Mouse (Mus musculus) lung, adult 2 months (tissue): ENCODE data around the gene Lhfpl2. TPM values are rescaled to one million over a fixed set of nuclear protein-coding genes. Genes with fewer than 3 reads are reported as not detected.

Experiments used
- DNase-seq: peaks from one replicate; pipeline ENCODE4 v3.0.0; 2022
- H3K4me1 ChIP-seq: fragments of 200-500 bp; 2 replicates; pipeline ENCODE4 v1.6.1; 2011; ENCODE audit warnings: low read length; ENCODE audit not compliant: control insufficient read depth, insufficient read depth
- H3K4me3 ChIP-seq: fragments of 200-500 bp; replicated peaks from 2 replicates; pipeline ENCODE3; 2011; ENCODE audit warnings: low read depth, mild to moderate bottlenecking, control low read depth, low read length; ENCODE audit errors: extremely low read depth
- CTCF ChIP-seq: fragments of 200-500 bp; IDR thresholded peaks from 2 replicates; pipeline ENCODE4 v1.5.1; 2011; ENCODE audit warnings: mild to moderate bottlenecking, low read length, control low read depth; ENCODE audit not compliant: insufficient read depth
- POLR2A ChIP-seq: fragments of 200-500 bp; IDR thresholded peaks from 2 replicates; pipeline ENCODE4 v1.6.1; 2011; ENCODE audit warnings: low read depth, mild to moderate bottlenecking, control low read depth, low read length, borderline replicate concordance; ENCODE audit errors: extremely low read depth
- WGBS: fragments of 180-500 bp; shearing (Covaris S2); methylation state at CpG from one replicate; pipeline ENCODE4 v1.1.7; 2018; 5-methylcytosine and 5-hydroxymethylcytosine counted together
- polyA plus RNA-seq: library from polyadenylated mRNA; depleted of rRNA; stranded (reverse); fragments of >200 nt; gene quantifications from 2 replicates; pipeline ENCODE4 v1.2.3, GENCODE M21; 2012

Lhfpl2 gene
- polyA plus RNA-seq, 1 experiment = 9.9 TPM

GRCm38 (mm10) chr13:94098369-94099084 lies 40.9 kb downstream of the Lhfpl2 start:
- DNase-seq = no peak
- TF ChIP-seq CTCF = no peak
- TF ChIP-seq POLR2A = no peak
- WGBS = 49% methylated on average over 16 of the region's 16 CpGs
- Histone ChIP-seq H3K4me3 (no peak overlapping the region), H3K4me1 (peaks cover 12% of the 10 kb centered on the region)

- TF ChIP-seq CTCF (no peak), POLR2A (no peak)
- Histone ChIP-seq H3K4me1 (peaks cover 12% of the 10 kb centered on the region), H3K4me3 (no peak overlapping the region)
- DNase-seq = no peak
- 92% methylated on average over 10 of the region's 10 CpGs for WGBS
Measured at GRCm38 (mm10) chr13:94099087-94099486, 41.5 kb downstream of the Lhfpl2 start.

- H3K4me3 ChIP-seq = no peak overlapping the region
- peaks cover 16% of the 10 kb centered on the region for H3K4me1 ChIP-seq
- TF ChIP-seq POLR2A (no peak), CTCF (no peak)
- WGBS = 65% methylated on average over 3 of the region's 3 CpGs
- DNase-seq = no peak
Measured at GRCm38 (mm10) chr13:94100361-94100760, 42.8 kb downstream of the Lhfpl2 start.

- WGBS = 70% methylated on average over 10 of the region's 10 CpGs
- TF ChIP-seq POLR2A (no peak), CTCF (no peak)
- no peak for DNase-seq
- peaks cover 16% of the 10 kb centered on the region for H3K4me1 ChIP-seq
- no peak overlapping the region for H3K4me3 ChIP-seq
Measured at GRCm38 (mm10) chr13:94101020-94101571, 43.5 kb downstream of the Lhfpl2 start.

GRCm38 (mm10) chr13:94104866-94105475 lies 47.4 kb downstream of the Lhfpl2 start:
- no peak for DNase-seq
- TF ChIP-seq CTCF (no peak), POLR2A (no peak)
- Histone ChIP-seq H3K4me3 (no peak overlapping the region), H3K4me1 (peaks cover 4% of the 10 kb centered on the region; the same call in 1 of the 2 replicates)
- WGBS = 52% methylated on average over 8 of the region's 8 CpGs

GRCm38 (mm10) chr13:94106431-94106830 lies 48.8 kb downstream of the Lhfpl2 start:
- no peak overlapping the region for H3K4me3 ChIP-seq

GRCm38 (mm10) chr13:94106983-94107382 lies 49.4 kb downstream of the Lhfpl2 start:
- no peak overlapping the region for H3K4me3 ChIP-seq
- DNase-seq = no peak
- TF ChIP-seq CTCF (no peak), POLR2A (no peak)
- WGBS = 89% methylated on average over 7 of the region's 7 CpGs
- peaks cover 4% of the 10 kb centered on the region; the same call in 1 of the 2 replicates for H3K4me1 ChIP-seq

More at GRCm38 (mm10) chr13:94106431-94106830, 48.8 kb downstream of the Lhfpl2 start:
- TF ChIP-seq CTCF (no peak), POLR2A (no peak)
- whole genome bisulfite sequencing = 60% methylated on average over 8 of the region's 8 CpGs
- peaks cover 4% of the 10 kb centered on the region; the same call in 1 of the 2 replicates for H3K4me1 ChIP-seq
- no peak for DNase-seq

- H3K4me1 ChIP-seq = peaks cover 3% of the 10 kb centered on the region; the same call in 1 of the 2 replicates
- WGBS = 90% methylated on average over 8 of the region's 8 CpGs
- H3K4me3 ChIP-seq = no peak overlapping the region
- no peak for DNase-seq
- no peak for TF ChIP-seq POLR2A
- no peak for TF ChIP-seq CTCF
Measured at GRCm38 (mm10) chr13:94110556-94110955, 53.0 kb downstream of the Lhfpl2 start.

GRCm38 (mm10) chr13:94115476-94115875 lies 57.9 kb downstream of the Lhfpl2 start:
- 37% methylated on average over 4 of the region's 4 CpGs for WGBS
- no peak for DNase-seq
- TF ChIP-seq CTCF (no peak), POLR2A (no peak)
- no peak overlapping the region for H3K4me3 ChIP-seq
- peaks cover 3% of the 10 kb centered on the region; the same call in 1 of the 2 replicates for H3K4me1 ChIP-seq

GRCm38 (mm10) chr13:94116705-94117410 lies 59.3 kb downstream of the Lhfpl2 start:
- no peak overlapping the region for H3K4me3 ChIP-seq
- 43% methylated on average over 13 of the region's 13 CpGs for WGBS
- DNase-seq = no peak
- H3K4me1 ChIP-seq = peaks cover 3% of the 10 kb centered on the region; the same call in 1 of the 2 replicates
- no peak for TF ChIP-seq CTCF
- no peak for TF ChIP-seq POLR2A
